10 mouse cellular contexts compared by ENCODE assay signal in genomic region chr14:62637436-62638344, GRCm38 (mm10). TPM values are rescaled to one million over a fixed set of nuclear protein-coding genes. Genes with fewer than 3 reads are reported as not detected.
A peak's percentile ranks its signal among the peaks of the same experiment; 100 is the strongest.
DNase-seq lines count a peak whose midpoint lies in the region; ATAC-seq and TF ChIP-seq lines count a peak whose summit lies in the region.
"Had no signal": no experiment of that assay in that cellular context is flagged by ENCODE, and none has a peak within 500 bp of the region (broad histone marks: within the 10 kb centered on the region; RNA-seq: fewer than 3 reads in every experiment).

No protein-coding gene starts in this region.

- 36% methylated on average over 9 of the region's 9 CpGs for WGBS in embryonic facial prominence, embryonic 11.5 days
- 36% methylated on average over 9 of the region's 9 CpGs for WGBS in embryonic facial prominence, embryonic 10.5 days
- 20% methylated on average over 9 of the region's 9 CpGs for WGBS in midbrain, embryonic 15.5 days

- H3K9ac ChIP-seq in embryonic facial prominence, embryonic 11.5 days (replicated peaks; ENCODE audit: low read length), result no peak overlapping the region
- H3K9ac ChIP-seq in midbrain, embryonic 15.5 days, result no peak overlapping the region

- no peak for TF ChIP-seq CTCF in cortical plate, adult 2 months (IDR thresholded peaks at IDR 0.05; ENCODE audit: extremely low read depth, insufficient read depth, low read length)

- H3K27me3 ChIP-seq in embryonic facial prominence, embryonic 11.5 days (ENCODE audit: control insufficient read depth, insufficient read depth, low read length), result no peaks in the 10 kb centered on the region
- no peaks in the 10 kb centered on the region for H3K27me3 ChIP-seq in embryonic facial prominence, embryonic 10.5 days (replicated peaks; ENCODE audit: low read depth, poor library complexity, severe bottlenecking)
- no peaks in the 10 kb centered on the region for H3K27me3 ChIP-seq in midbrain, embryonic 15.5 days (replicated peaks)

- no peak for ATAC-seq in embryonic facial prominence, embryonic 11.5 days (replicated peaks; ENCODE audit: insufficient number of reproducible peaks, low FRiP score, low TSS enrichment, low read depth)
- ATAC-seq in midbrain, embryonic 15.5 days (replicated peaks), result peak; percentile 76

- TF ChIP-seq POLR2A in cortical plate, adult 2 months (IDR thresholded peaks at IDR 0.05; ENCODE audit: extremely low read depth, insufficient read depth, low read length), result no peak

- no peaks in the 10 kb centered on the region for H3K9me3 ChIP-seq in embryonic facial prominence, embryonic 11.5 days (replicated peaks; ENCODE audit: control insufficient read depth, low read length)
- H3K9me3 ChIP-seq in embryonic facial prominence, embryonic 10.5 days, result no peaks in the 10 kb centered on the region
- H3K9me3 ChIP-seq in midbrain, embryonic 15.5 days, result no peaks in the 10 kb centered on the region

- H3K4me2 ChIP-seq in embryonic facial prominence, embryonic 11.5 days (ENCODE audit: low read depth, low read length), result no peak overlapping the region
- peak overlapping the region; percentile 29 for H3K4me2 ChIP-seq in midbrain, embryonic 15.5 days

- peak; percentile 6 for DNase-seq in embryonic facial prominence, embryonic 11.5 days (ENCODE audit: low spot score)
- no peak for DNase-seq in embryonic facial prominence, embryonic 10.5 days (ENCODE audit: low spot score)
- DNase-seq in heart, postnatal 10 days, result peak; percentile 30 to 39
- no peak for DNase-seq in cerebellum, postnatal 10 days
- no peak for DNase-seq in adrenal gland, postnatal 4 days (ENCODE audit: low spot score in 2 of 2)
- no peak for DNase-seq in urinary bladder, postnatal 25 days (ENCODE audit: low spot score)

- intact Hi-C loops in heart, postnatal 10 days (cut with DNase I), result loop anchor here (5.0 kb wide), 2 partner anchors 120 to 340 kb away; no protein-coding TSS in a partner anchor

- no peaks in the 10 kb centered on the region for H3K36me3 ChIP-seq in embryonic facial prominence, embryonic 11.5 days (replicated peaks; ENCODE audit: control insufficient read depth, insufficient read depth, low read depth, low read length)
- H3K36me3 ChIP-seq in embryonic facial prominence, embryonic 10.5 days (replicated peaks), result no peaks in the 10 kb centered on the region
- H3K36me3 ChIP-seq in midbrain, embryonic 15.5 days (replicated peaks), result no peaks in the 10 kb centered on the region

- H3K4me1 ChIP-seq in embryonic facial prominence, embryonic 11.5 days (ENCODE audit: control insufficient read depth, insufficient read depth, low read length), result no peaks in the 10 kb centered on the region
- peaks cover 9% of the 10 kb centered on the region; the same call in 1 of the 2 replicates for H3K4me1 ChIP-seq in embryonic facial prominence, embryonic 10.5 days
- peaks cover 3% of the 10 kb centered on the region; the same call in 1 of the 2 replicates for H3K4me1 ChIP-seq in cortical plate, adult 2 months (ENCODE audit: control insufficient read depth, insufficient read depth, low read length)
- peaks cover 12% of the 10 kb centered on the region for H3K4me1 ChIP-seq in midbrain, embryonic 15.5 days

- no peak overlapping the region for H3K27ac ChIP-seq in embryonic facial prominence, embryonic 11.5 days (replicated peaks; ENCODE audit: low read depth, low read length)
- no peak overlapping the region for H3K27ac ChIP-seq in embryonic facial prominence, embryonic 10.5 days (replicated peaks)
- peak overlapping the region; percentile 28; the same call in 1 of the 2 replicates for H3K27ac ChIP-seq in cortical plate, adult 2 months (ENCODE audit: insufficient read depth, low read length)
- peak overlapping the region; percentile 68 for H3K27ac ChIP-seq in midbrain, embryonic 15.5 days
- H3K27ac ChIP-seq: macrophage had no signal

- H3K4me3 ChIP-seq in embryonic facial prominence, embryonic 11.5 days (ENCODE audit: low read depth, low read length), result no peak overlapping the region
- H3K4me3 ChIP-seq in embryonic facial prominence, embryonic 10.5 days, result no peak overlapping the region
- H3K4me3 ChIP-seq in cortical plate, adult 2 months (ENCODE audit: insufficient read depth, low read length), result no peak overlapping the region
- H3K4me3 ChIP-seq in midbrain, embryonic 15.5 days, result no peak overlapping the region

RNA-seq across cellular contexts. Expression of gene Serpine3, which starts 25.8 kb away (rescaled TPM):
- not detected in 2 replicates for polyA plus RNA-seq in embryonic facial prominence, embryonic 11.5 days (2014; fragmentation: Nextera tagmentation; extraction: Ambion mirVana)
- polyA plus RNA-seq in embryonic facial prominence, embryonic 10.5 days (2016; fragmentation: Nextera tagmentation; extraction: Ambion mirVana), result not detected in 2 replicates
- not detected in 2 replicates for polyA plus RNA-seq in cortical plate, adult 2 months (2012; rRNA removed)
- not detected for total RNA-seq in heart, postnatal 10 days (2021)
- polyA plus RNA-seq in midbrain, embryonic 15.5 days (2015; fragmentation: Nextera tagmentation; extraction: Ambion mirVana), result not detected in 2 replicates
- not detected for total RNA-seq in adrenal gland, postnatal 4 days (2021)
- polyA plus RNA-seq: heart, embryonic 16.5 days; macrophage had no signal

Comparison
In these comparisons a context has a peak if more than half of its experiments do, and no peak if none do; other contexts are left out.
1. DNase-seq: peak in embryonic facial prominence, embryonic 11.5 days (single experiment) and heart, postnatal 10 days (2 of 2); none in embryonic facial prominence, embryonic 10.5 days (single experiment), cerebellum, postnatal 10 days (0 of 2), adrenal gland, postnatal 4 days (0 of 2) and urinary bladder, postnatal 25 days (single experiment).
2. H3K27ac ChIP-seq: peak in cortical plate, adult 2 months (single experiment) and midbrain, embryonic 15.5 days (single experiment); none in embryonic facial prominence, embryonic 11.5 days (single experiment) and embryonic facial prominence, embryonic 10.5 days (single experiment).